Mouse (Mus musculus): Measurements from ENCODE around the gene Hk3.

DNA sequence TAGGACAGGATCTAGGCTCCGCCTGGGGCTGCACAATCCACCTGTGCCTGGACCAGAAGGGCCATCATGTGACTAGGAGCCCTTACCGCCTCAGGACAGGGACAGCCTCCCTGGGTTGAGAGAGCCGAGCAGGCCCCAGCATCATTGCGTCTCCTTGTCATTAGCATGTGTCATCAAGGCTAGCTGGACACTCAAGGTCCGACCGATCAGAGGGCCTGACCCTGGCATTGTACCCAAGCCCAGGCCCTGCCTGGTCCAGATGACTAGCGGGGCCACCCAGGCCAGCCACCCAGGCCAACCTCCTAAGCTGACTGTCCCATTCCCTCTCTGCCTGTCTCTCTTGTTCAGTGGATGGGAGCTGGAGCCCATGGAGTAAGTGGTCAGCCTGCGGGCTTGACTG, 23.6 kb downstream of the Hk3 start:
- TF ChIP-seq USF1 (IDR thresholded peaks at IDR 0.05; ENCODE audit: low read depth) (no peak), CEBPB (IDR thresholded peaks at IDR 0.05; ENCODE audit: insufficient read depth, poor library complexity, severe bottlenecking) (no peak), POLR2A (IDR thresholded peaks at IDR 0.05; ENCODE audit: insufficient read length, low read depth) (no peak), TCF12 (IDR thresholded peaks at IDR 0.05; ENCODE audit: insufficient read depth, poor library complexity, severe bottlenecking) (no peak), MYOG (IDR thresholded peaks at IDR 0.05; ENCODE audit: control insufficient read depth in 1 of 3, insufficient read depth in 1 of 3, insufficient read length in 2 of 3, low read depth in 2 of 3) (no peak)
